7 mouse cellular contexts compared by ENCODE assay signal in genomic region chr19:60891123-60891470, GRCm38 (mm10). TPM values are rescaled to one million over a fixed set of nuclear protein-coding genes. Genes with fewer than 3 reads are reported as not detected.
DNase-seq lines count a peak whose midpoint lies in the region; ATAC-seq and TF ChIP-seq lines count a peak whose summit lies in the region.

No protein-coding gene starts in this region.

- ATAC-seq in forebrain, embryonic 15.5 days (replicated peaks): no peak
- no peak for ATAC-seq in neural tube, embryonic 14.5 days (ENCODE audit: low read depth)

- peak overlapping the region; percentile 74; the same call in 1 of the 2 replicates for H3K9ac ChIP-seq in forebrain, embryonic 15.5 days (replicated peaks)
- peak overlapping the region; percentile 78; the same call in 1 of the 2 replicates for H3K9ac ChIP-seq in neural tube, embryonic 14.5 days (replicated peaks; ENCODE audit: low read depth, low read length)

- H3K4me1 ChIP-seq in spleen, adult 2 months (ENCODE audit: control insufficient read depth, insufficient read depth, insufficient read length): no peaks in the 10 kb centered on the region; the same call in 1 of the 2 replicates
- H3K4me1 ChIP-seq in forebrain, embryonic 15.5 days: peaks cover 27% of the 10 kb centered on the region
- H3K4me1 ChIP-seq in neural tube, embryonic 14.5 days (ENCODE audit: control insufficient read depth, insufficient read depth, low read length): peaks cover 14% of the 10 kb centered on the region

- H3K27me3 ChIP-seq in spleen, adult 2 months (ENCODE audit: control insufficient read depth, insufficient read depth, low read length): no peaks in the 10 kb centered on the region
- no peaks in the 10 kb centered on the region for H3K27me3 ChIP-seq in forebrain, embryonic 15.5 days
- no peaks in the 10 kb centered on the region for H3K27me3 ChIP-seq in neural tube, embryonic 14.5 days (ENCODE audit: control insufficient read depth, insufficient read depth, low read length)

- no peak for DNase-seq in spleen, adult 2 months (ENCODE audit: low read depth in 1 of 2, low spot score in 2 of 2)
- DNase-seq in spleen, postnatal 14 days (ENCODE audit: low spot score in 2 of 2): no peak
- DNase-seq in kidney, postnatal 14 days: peak; percentile 33
- DNase-seq in layer of hippocampus, postnatal 36 days: no peak
- no peak for DNase-seq in gastrocnemius, adult 8-10 months (ENCODE audit: low spot score in 2 of 2)

- no peaks in the 10 kb centered on the region for H3K9me3 ChIP-seq in forebrain, embryonic 15.5 days
- H3K9me3 ChIP-seq in neural tube, embryonic 14.5 days (ENCODE audit: control insufficient read depth, low read length): no peaks in the 10 kb centered on the region

- H3K4me3 ChIP-seq in spleen, adult 2 months (ENCODE audit: extremely low read depth, insufficient read depth, insufficient read length): peak overlapping the region; percentile 58; the same call in 1 of the 2 replicates
- H3K4me3 ChIP-seq in forebrain, embryonic 15.5 days: peak overlapping the region; percentile 93
- H3K4me3 ChIP-seq in neural tube, embryonic 14.5 days (ENCODE audit: low read depth, low read length): peak overlapping the region; percentile 64

- H3K27ac ChIP-seq in spleen, adult 2 months (ENCODE audit: insufficient read depth, low read length): no peak overlapping the region
- H3K27ac ChIP-seq in forebrain, embryonic 15.5 days (replicated peaks): no peak overlapping the region
- H3K27ac ChIP-seq in neural tube, embryonic 14.5 days (ENCODE audit: low read depth, low read length): no peak overlapping the region

- WGBS in spleen, adult 2 months: 28% methylated on average over 4 of the region's 5 CpGs
- 9% methylated on average over 4 of the region's 5 CpGs for WGBS in forebrain, embryonic 15.5 days
- 10% methylated on average over 4 of the region's 5 CpGs for WGBS in neural tube, embryonic 14.5 days

- TF ChIP-seq POLR2A in spleen, adult 2 months (IDR thresholded peaks at IDR 0.05; ENCODE audit: low read depth, low read length): no peak

- H3K36me3 ChIP-seq in spleen, adult 2 months (ENCODE audit: control insufficient read depth, insufficient read depth, low read length): no peaks in the 10 kb centered on the region
- H3K36me3 ChIP-seq in forebrain, embryonic 15.5 days: no peaks in the 10 kb centered on the region
- no peaks in the 10 kb centered on the region for H3K36me3 ChIP-seq in neural tube, embryonic 14.5 days (ENCODE audit: control insufficient read depth, insufficient read depth, low read length)

- peak overlapping the region; percentile 64 for H3K4me2 ChIP-seq in forebrain, embryonic 15.5 days (replicated peaks)
- peak overlapping the region; percentile 58 for H3K4me2 ChIP-seq in neural tube, embryonic 14.5 days (ENCODE audit: low read depth, low read length)

- no peak for TF ChIP-seq CTCF in spleen, adult 2 months (IDR thresholded peaks at IDR 0.05; ENCODE audit: extremely low read depth, insufficient read depth, insufficient read length, insufficient replicate concordance)

RNA-seq across cellular contexts. Expression of gene Grk5, which starts 1.5 kb away (rescaled TPM):
- 2.0 and 2.1 TPM in 2 replicates for polyA plus RNA-seq in spleen, adult 2 months (2012; rRNA removed)
- polyA plus RNA-seq in forebrain, embryonic 15.5 days (2015; fragmentation: Nextera tagmentation; extraction: Ambion mirVana): 2.1 and 2.7 TPM in 2 replicates
- polyA plus RNA-seq in neural tube, embryonic 14.5 days (2014; fragmentation: Nextera tagmentation; extraction: Ambion mirVana): 3.3 and 3.9 TPM in 2 replicates
- 1 to 10 TPM; 8.0 to 8.3 TPM for total RNA-seq in layer of hippocampus, postnatal 36 days (2021)
- total RNA-seq in gastrocnemius, adult 8-10 months (2022): 1 to 10 TPM; 2.4 to 4.0 (median 2.7) TPM

RNA-seq across cellular contexts. Expression of gene Prdx3, which starts 16.7 kb away (rescaled TPM):
- 54.0 and 55.7 TPM in 2 replicates for polyA plus RNA-seq in spleen, adult 2 months (2012; rRNA removed)
- polyA plus RNA-seq in forebrain, embryonic 15.5 days (2015; fragmentation: Nextera tagmentation; extraction: Ambion mirVana): 71.1 and 72.9 TPM in 2 replicates
- 127 and 135 TPM in 2 replicates for polyA plus RNA-seq in neural tube, embryonic 14.5 days (2014; fragmentation: Nextera tagmentation; extraction: Ambion mirVana)
- 10 to 100 TPM; 76.2 to 78.2 TPM for total RNA-seq in layer of hippocampus, postnatal 36 days (2021)
- 100 to 1,000 TPM; 213 to 249 (median 226) TPM for total RNA-seq in gastrocnemius, adult 8-10 months (2022)

RNA-seq across cellular contexts. Expression of gene Sfxn4, which starts 29.8 kb away (rescaled TPM):
- 0.52 and 0.94 TPM in 2 replicates for polyA plus RNA-seq in spleen, adult 2 months (2012; rRNA removed)
- polyA plus RNA-seq in forebrain, embryonic 15.5 days (2015; fragmentation: Nextera tagmentation; extraction: Ambion mirVana): 10.2 and 10.6 TPM in 2 replicates
- 11.9 and 14.6 TPM in 2 replicates for polyA plus RNA-seq in neural tube, embryonic 14.5 days (2014; fragmentation: Nextera tagmentation; extraction: Ambion mirVana)
- total RNA-seq in layer of hippocampus, postnatal 36 days (2021): 10 to 100 TPM; 13.1 to 14.3 TPM
- 1 to 10 TPM; 1.9 to 3.1 (median 2.2) TPM for total RNA-seq in gastrocnemius, adult 8-10 months (2022)
